Mouse (Mus musculus): Measurements from ENCODE around the gene Ctf1. TPM values are rescaled to one million over a fixed set of nuclear protein-coding genes. Genes with fewer than 3 reads are reported as not detected.
A peak's percentile ranks its signal among the peaks of the same experiment; 100 is the strongest.
"Not testable (repeated sequence)": the region's sequence is repeated elsewhere in the genome, so short reads cannot be mapped to it uniquely, and the experiment has no call there.

Gene Ctf1
- total RNA-seq, 2 experiments from 2014 or later: 1.2 to 3.2 TPM

GRCm38 (mm10) chr7:127691221-127691989 is 21.1 kb upstream of the Ctf1 start:
- no peak for ATAC-seq (replicated peaks; ENCODE audit: poor library complexity, severe bottlenecking)

DNA sequence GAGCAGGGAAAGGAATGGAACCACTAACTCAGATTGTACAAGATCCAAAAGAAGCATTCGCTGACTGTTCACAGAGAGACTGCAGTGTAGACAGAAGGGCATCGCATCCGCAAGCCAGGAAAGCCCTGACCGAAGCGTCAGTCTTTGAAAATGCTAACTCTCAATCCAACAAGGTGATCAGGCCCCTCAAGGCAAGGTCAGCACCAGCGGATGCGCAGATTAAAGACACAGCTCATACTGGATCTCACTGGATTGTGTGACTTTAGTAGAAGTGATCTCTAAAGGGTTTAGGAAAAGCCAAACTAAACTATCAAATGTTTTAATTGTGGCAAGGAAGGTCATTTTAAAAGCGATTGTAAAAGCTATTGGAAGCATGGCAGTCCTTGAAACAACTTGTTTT is 19.2 kb upstream of the Ctf1 start:
- ATAC-seq (replicated peaks; ENCODE audit: poor library complexity, severe bottlenecking): no peak

DNA sequence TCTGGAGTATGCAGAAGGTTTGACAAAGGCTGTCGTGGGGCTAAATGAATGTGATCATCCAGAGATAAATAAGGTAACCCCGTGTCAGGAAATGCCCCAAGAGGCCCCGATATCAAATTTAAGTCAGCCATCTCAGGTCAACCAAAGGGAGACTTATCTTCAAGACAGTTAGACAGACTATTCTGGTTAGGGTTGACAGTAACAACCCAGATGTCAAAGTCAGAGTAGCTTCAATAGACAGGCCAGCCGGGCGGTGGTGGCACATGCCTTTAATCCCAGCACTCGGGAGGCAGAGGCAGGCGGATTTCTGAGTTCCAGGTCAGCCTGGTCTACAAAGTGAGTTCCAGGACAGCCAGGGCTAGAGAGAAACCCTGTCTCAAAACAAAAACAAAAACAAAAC is 18.8 kb upstream of the Ctf1 start:
- not testable (repeated sequence) for ATAC-seq (replicated peaks; ENCODE audit: poor library complexity, severe bottlenecking)

GRCm38 (mm10) chr7:127698986-127699385 is 13.6 kb upstream of the Ctf1 start:
- ATAC-seq (replicated peaks; ENCODE audit: poor library complexity, severe bottlenecking): no peak

- no peak for ATAC-seq (replicated peaks; ENCODE audit: poor library complexity, severe bottlenecking)
These were observed 11.7 kb upstream of the Ctf1 start for GRCm38 (mm10) chr7:127700712-127701331.

- no peak for ATAC-seq (replicated peaks; ENCODE audit: poor library complexity, severe bottlenecking)
These were observed 8.9 kb upstream of the Ctf1 start for GRCm38 (mm10) chr7:127703561-127704178.

DNA sequence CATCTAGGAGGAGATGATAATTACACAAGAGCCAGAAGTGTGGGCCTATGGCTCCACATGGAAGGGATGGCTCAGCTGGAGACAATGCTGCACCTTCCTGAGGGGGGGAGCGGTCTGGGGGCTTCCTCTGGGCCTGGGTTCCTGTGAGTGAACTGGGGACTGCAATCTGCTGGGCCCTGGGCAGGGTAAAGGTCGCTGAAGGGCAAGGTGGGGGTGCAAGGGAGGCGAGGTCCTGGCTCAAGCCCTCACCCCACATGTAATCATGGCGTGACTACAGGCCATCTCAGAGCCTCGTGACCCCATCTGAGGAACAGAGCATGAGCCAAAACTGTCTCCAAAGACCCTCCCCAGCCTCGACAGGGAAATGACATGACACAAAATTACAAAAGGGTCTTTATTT is 7.9 kb upstream of the Ctf1 start:
- ATAC-seq (replicated peaks; ENCODE audit: poor library complexity, severe bottlenecking): no peak

- no peak for ATAC-seq (replicated peaks; ENCODE audit: poor library complexity, severe bottlenecking)
These were observed 6.8 kb upstream of the Ctf1 start for GRCm38 (mm10) chr7:127705706-127706105.

- ATAC-seq (replicated peaks; ENCODE audit: poor library complexity, severe bottlenecking): no peak
These were observed 5.2 kb upstream of the Ctf1 start for GRCm38 (mm10) chr7:127707045-127707956.

GRCm38 (mm10) chr7:127707957-127708206 is 4.7 kb upstream of the Ctf1 start:
- no peak for ATAC-seq (replicated peaks; ENCODE audit: poor library complexity, severe bottlenecking)

- ATAC-seq (replicated peaks; ENCODE audit: poor library complexity, severe bottlenecking): peak; percentile 77
These were observed 4.1 kb upstream of the Ctf1 start, which contains the start of gene Bcl7c for GRCm38 (mm10) chr7:127708207-127709078. Gene Bcl7c (minus strand): TSS chr7:127708933.

DNA sequence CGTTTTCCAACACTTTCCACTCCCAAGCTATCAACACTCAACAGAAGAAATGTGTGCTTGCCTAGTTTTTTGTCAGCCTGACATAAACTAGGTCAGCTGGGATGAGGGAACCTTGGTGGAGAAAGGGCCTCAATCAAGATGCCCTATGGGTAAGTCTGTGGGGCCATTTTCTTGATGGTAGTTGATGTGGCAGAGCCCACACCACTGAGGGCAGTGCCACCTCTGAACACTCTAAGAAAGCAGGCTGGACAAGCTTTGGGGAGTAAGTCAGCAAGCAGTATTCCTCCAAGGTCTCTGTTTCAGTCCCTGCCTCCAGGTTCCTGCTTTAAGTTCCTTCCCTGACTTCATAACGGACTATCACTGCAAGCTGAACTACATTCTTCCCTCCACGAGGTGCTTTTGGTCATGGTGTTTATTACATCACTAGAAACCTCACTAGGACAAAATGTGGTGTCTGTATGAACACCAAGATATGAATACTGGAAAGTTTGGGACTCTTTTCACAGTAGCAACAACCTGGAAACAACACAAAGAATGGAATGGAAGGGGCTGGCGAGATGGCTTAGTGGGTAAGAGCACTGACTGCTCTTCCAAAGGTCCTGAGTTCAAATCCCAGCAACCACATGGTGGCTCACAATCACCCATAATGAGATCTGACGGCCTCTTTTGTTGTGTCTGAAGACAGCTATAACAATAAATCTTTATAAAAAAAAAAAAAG is 3.1 kb upstream of the Ctf1 start:
- ATAC-seq (replicated peaks; ENCODE audit: poor library complexity, severe bottlenecking): no peak

GRCm38 (mm10) chr7:127711031-127711430 is 1.5 kb upstream of the Ctf1 start:
- ATAC-seq (replicated peaks; ENCODE audit: poor library complexity, severe bottlenecking): no peak

- peak; percentile 10; the same call in 1 of the 2 replicates for ATAC-seq (replicated peaks; ENCODE audit: poor library complexity, severe bottlenecking)
These were observed 1.1 kb upstream of the Ctf1 start for GRCm38 (mm10) chr7:127711456-127711855.

DNA sequence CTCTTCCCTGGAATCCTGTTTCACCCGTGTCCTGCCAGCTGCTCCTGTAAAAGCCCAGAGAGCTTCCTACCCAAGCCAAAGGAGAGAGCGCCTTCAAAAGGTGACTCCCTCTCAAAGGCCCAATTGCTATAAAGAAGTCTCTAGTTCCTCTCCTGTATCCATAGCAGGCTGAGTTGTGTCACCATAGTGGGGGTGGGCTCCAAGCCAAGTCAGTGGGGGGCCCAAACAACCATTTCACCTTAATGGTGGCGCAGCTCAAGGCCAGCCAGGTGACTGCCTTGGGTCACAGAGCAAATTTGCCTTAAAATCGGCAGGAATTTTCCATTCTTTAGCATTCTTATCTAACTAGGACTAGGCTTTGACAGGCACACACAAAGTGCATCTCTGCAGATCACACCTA is 2.3 kb downstream of the Ctf1 start:
- no peak for ATAC-seq (replicated peaks; ENCODE audit: poor library complexity, severe bottlenecking)

DNA sequence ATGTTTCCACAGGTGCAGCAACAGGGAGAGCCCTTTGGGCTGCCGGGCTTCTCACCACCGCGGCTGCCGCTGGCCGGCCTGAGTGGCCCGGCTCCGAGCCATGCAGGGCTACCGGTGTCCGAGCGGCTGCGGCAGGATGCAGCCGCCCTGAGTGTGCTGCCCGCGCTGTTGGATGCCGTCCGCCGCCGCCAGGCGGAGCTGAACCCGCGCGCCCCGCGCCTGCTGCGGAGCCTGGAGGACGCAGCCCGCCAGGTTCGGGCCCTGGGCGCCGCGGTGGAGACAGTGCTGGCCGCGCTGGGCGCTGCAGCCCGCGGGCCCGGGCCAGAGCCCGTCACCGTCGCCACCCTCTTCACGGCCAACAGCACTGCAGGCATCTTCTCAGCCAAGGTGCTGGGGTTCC is 4.5 kb downstream of the Ctf1 start:
- peak; percentile 74 for ATAC-seq (replicated peaks; ENCODE audit: poor library complexity, severe bottlenecking)

- ATAC-seq (replicated peaks; ENCODE audit: poor library complexity, severe bottlenecking): peak; percentile 36; the same call in 1 of the 2 replicates
These were observed 5.8 kb downstream of the Ctf1 start for GRCm38 (mm10) chr7:127718339-127718738.

- ATAC-seq (replicated peaks; ENCODE audit: poor library complexity, severe bottlenecking): no peak
These were observed 6.7 kb downstream of the Ctf1 start for GRCm38 (mm10) chr7:127719258-127719657.

DNA sequence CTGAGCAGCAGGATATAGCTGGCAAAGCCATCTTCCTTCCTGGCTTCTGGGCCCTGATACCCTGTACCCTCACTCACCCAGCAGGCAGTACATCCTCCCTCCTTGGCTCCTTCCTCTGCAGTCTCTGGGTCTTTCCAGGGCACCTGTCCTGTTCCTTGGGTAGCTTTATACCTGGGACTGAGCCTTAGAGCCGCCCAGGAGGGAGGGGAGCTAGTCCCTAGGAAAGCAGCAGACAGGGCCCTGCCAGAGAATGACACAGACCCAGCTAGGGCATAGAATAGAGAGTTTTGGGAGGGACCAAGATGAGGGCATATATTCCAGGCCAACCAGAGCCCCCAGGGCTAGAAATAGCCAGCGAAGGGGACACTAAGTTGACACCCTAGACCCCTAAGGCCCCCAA is 13.0 kb downstream of the Ctf1 start:
- no peak for ATAC-seq (replicated peaks; ENCODE audit: poor library complexity, severe bottlenecking)

Data from granulocyte monocyte progenitor cell, adult 5-6 weeks (primary cell).